In the genomic region with DNA sequence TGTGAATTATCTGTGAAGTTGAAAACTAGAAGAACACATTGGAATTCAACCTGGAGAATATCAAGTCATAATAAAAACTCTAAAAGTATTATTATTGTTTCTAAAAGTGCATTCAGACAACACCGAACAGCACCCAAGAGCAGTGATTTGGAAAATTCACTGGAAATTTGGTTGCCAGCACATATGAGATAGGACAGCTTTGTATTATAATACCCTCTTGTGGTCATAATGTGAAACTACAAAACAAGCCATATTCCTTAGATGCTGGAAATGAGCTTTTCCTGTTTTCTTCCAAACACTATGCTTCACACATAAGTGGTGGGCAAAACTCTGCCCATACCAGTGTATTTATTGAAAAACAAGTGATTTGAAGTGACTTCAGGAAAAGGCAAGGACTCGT, we compare ENCODE assay signal across 11 mouse cellular contexts. TPM values are rescaled to one million over a fixed set of nuclear protein-coding genes. Genes with fewer than 3 reads are reported as not detected.
A peak's percentile ranks its signal among the peaks of the same experiment; 100 is the strongest.
DNase-seq lines count a peak whose midpoint lies in the region; ATAC-seq and TF ChIP-seq lines count a peak whose summit lies in the region.
"Had no signal": no experiment of that assay in that cellular context is flagged by ENCODE, and none has a peak within 500 bp of the region (broad histone marks: within the 10 kb centered on the region; RNA-seq: fewer than 3 reads in every experiment).

No protein-coding gene starts in this region.

- H3K36me3 ChIP-seq in hindbrain, postnatal 0 days (ENCODE audit: insufficient read depth, low read length): no peaks in the 10 kb centered on the region
- H3K36me3 ChIP-seq in hindbrain, embryonic 13.5 days: no peaks in the 10 kb centered on the region
- H3K36me3 ChIP-seq in MEL (ENCODE audit: control insufficient read depth in 1 of 2, insufficient read depth in 2 of 2, low read length in 2 of 2): no peaks in the 10 kb centered on the region
- no peaks in the 10 kb centered on the region for H3K36me3 ChIP-seq in forebrain, embryonic 15.5 days
- H3K36me3 ChIP-seq: midbrain, embryonic 12.5 days had no signal

- H3K4me1 ChIP-seq in hindbrain, postnatal 0 days (ENCODE audit: insufficient read depth, low read length): no peaks in the 10 kb centered on the region
- no peaks in the 10 kb centered on the region for H3K4me1 ChIP-seq in hindbrain, embryonic 13.5 days (replicated peaks)
- no peaks in the 10 kb centered on the region for H3K4me1 ChIP-seq in MEL (ENCODE audit: control insufficient read depth in 1 of 2, insufficient read depth in 2 of 2, low read length in 2 of 2)
- no peaks in the 10 kb centered on the region for H3K4me1 ChIP-seq in forebrain, embryonic 15.5 days
- H3K4me1 ChIP-seq: midbrain, embryonic 12.5 days had no signal

- peak; percentile 73 for TF ChIP-seq CTCF in hindbrain, postnatal 0 days (IDR thresholded peaks at IDR 0.05; ENCODE audit: low read depth)
- TF ChIP-seq CTCF in MEL (IDR thresholded peaks at IDR 0.05 in 2 of 3, conservative IDR thresholded peaks at IDR 0.05 in 1 of 3; ENCODE audit: control insufficient read depth in 1 of 3, insufficient read depth in 1 of 3, low read depth in 2 of 3, low read length in 3 of 3, poor library complexity in 1 of 3, severe bottlenecking in 1 of 3): peak in 2 of 3 experiments; percentile 18 to 25; a peak in 2 of 6 replicates

- H3K27ac ChIP-seq in hindbrain, postnatal 0 days: no peak overlapping the region
- no peak overlapping the region for H3K27ac ChIP-seq in hindbrain, embryonic 13.5 days
- no peak overlapping the region for H3K27ac ChIP-seq in MEL (ENCODE audit: control insufficient read depth, low read depth, low read length)
- H3K27ac ChIP-seq in forebrain, embryonic 15.5 days (replicated peaks): no peak overlapping the region
- H3K27ac ChIP-seq: midbrain, embryonic 12.5 days had no signal

- H3K4me2 ChIP-seq in hindbrain, postnatal 0 days (ENCODE audit: low read depth, low read length): no peak overlapping the region
- H3K4me2 ChIP-seq in hindbrain, embryonic 13.5 days: no peak overlapping the region
- H3K4me2 ChIP-seq in forebrain, embryonic 15.5 days (replicated peaks): no peak overlapping the region
- H3K4me2 ChIP-seq: midbrain, embryonic 12.5 days had no signal

- peak; percentile 28 for TF ChIP-seq RAD21 in MEL (IDR thresholded peaks at IDR 0.05; ENCODE audit: low read depth, low read length)

- no peak overlapping the region for H3K4me3 ChIP-seq in hindbrain, postnatal 0 days (ENCODE audit: low read length)
- no peak overlapping the region for H3K4me3 ChIP-seq in hindbrain, embryonic 13.5 days
- no peak overlapping the region for H3K4me3 ChIP-seq in MEL (ENCODE audit: control insufficient read depth in 1 of 2, insufficient read depth in 1 of 2, low read depth in 2 of 2, low read length in 2 of 2)
- no peak overlapping the region for H3K4me3 ChIP-seq in forebrain, embryonic 15.5 days
- H3K4me3 ChIP-seq: midbrain, embryonic 12.5 days had no signal

- H3K27me3 ChIP-seq in hindbrain, postnatal 0 days (ENCODE audit: insufficient read depth, low read length): no peaks in the 10 kb centered on the region
- no peaks in the 10 kb centered on the region for H3K27me3 ChIP-seq in hindbrain, embryonic 13.5 days
- H3K27me3 ChIP-seq in MEL (ENCODE audit: control insufficient read depth in 1 of 2, insufficient read depth in 2 of 2, low read length in 2 of 2): no peaks in the 10 kb centered on the region
- no peaks in the 10 kb centered on the region for H3K27me3 ChIP-seq in forebrain, embryonic 15.5 days
- H3K27me3 ChIP-seq: midbrain, embryonic 12.5 days had no signal

- H3K9ac ChIP-seq in hindbrain, postnatal 0 days (replicated peaks; ENCODE audit: low read length): no peak overlapping the region
- H3K9ac ChIP-seq in hindbrain, embryonic 13.5 days: no peak overlapping the region
- no peak overlapping the region for H3K9ac ChIP-seq in MEL (ENCODE audit: control insufficient read depth, low read depth, low read length, poor library complexity, severe bottlenecking)
- H3K9ac ChIP-seq in forebrain, embryonic 15.5 days (replicated peaks): no peak overlapping the region
- H3K9ac ChIP-seq: midbrain, embryonic 12.5 days had no signal

- TF ChIP-seq EP300 in MEL (IDR thresholded peaks at IDR 0.05; ENCODE audit: low read depth in 1 of 2, low read length in 2 of 2): no peak

- DNase-seq in hindbrain, postnatal 0 days (ENCODE audit: low spot score): peak; percentile 82
- DNase-seq in 3T3-L1 (ENCODE audit: low read depth, low spot score) (peak; percentile 62), MEL (ENCODE audit: low read depth, low spot score) (peak; percentile 3)
- DNase-seq in ovary, postnatal 14 days (ENCODE audit: low spot score): no peak
- DNase-seq in kidney, adult 11 months: no peak
- DNase-seq in gastrocnemius, adult 18-20 months (ENCODE audit: low spot score): no peak
- DNase-seq: heart, postnatal 4 days had no signal

- no peaks in the 10 kb centered on the region for H3K9me3 ChIP-seq in hindbrain, postnatal 0 days (ENCODE audit: low read length)
- no peaks in the 10 kb centered on the region for H3K9me3 ChIP-seq in hindbrain, embryonic 13.5 days
- H3K9me3 ChIP-seq in MEL (replicated peaks; ENCODE audit: insufficient read depth, low read length): no peaks in the 10 kb centered on the region
- H3K9me3 ChIP-seq in forebrain, embryonic 15.5 days: no peaks in the 10 kb centered on the region
- H3K9me3 ChIP-seq: midbrain, embryonic 12.5 days had no signal

- peak; percentile 82 for ATAC-seq in hindbrain, postnatal 0 days
- ATAC-seq in hindbrain, embryonic 13.5 days (ENCODE audit: low FRiP score): no peak
- 0 out of 2 replicates have a peak, but pooled peaks have one; percentile 48 for ATAC-seq in forebrain, embryonic 15.5 days (replicated peaks)

- TF ChIP-seq POLR2A in MEL (IDR thresholded peaks at IDR 0.05; ENCODE audit: control insufficient read depth in 1 of 2, insufficient read depth in 1 of 2, low read depth in 1 of 2, low read length in 2 of 2, poor library complexity in 1 of 2): no peak

- 14% methylated on average over 2 of the region's 2 CpGs for WGBS in hindbrain, postnatal 0 days
- WGBS in hindbrain, embryonic 13.5 days: 42% methylated on average over 2 of the region's 2 CpGs
- 35% methylated on average over 2 of the region's 2 CpGs for WGBS in forebrain, embryonic 15.5 days

- H3K79me2 ChIP-seq in MEL (ENCODE audit: control insufficient read depth, insufficient read depth, low read length, poor library complexity): no peaks in the 10 kb centered on the region

TF ChIP-seq in MEL, 35 proteins besides CTCF, POLR2A, EP300 and RAD21:
- TF ChIP-seq MAX (IDR thresholded peaks at IDR 0.05; ENCODE audit: low read length) (no peak), SMC3 (IDR thresholded peaks at IDR 0.05; ENCODE audit: low read depth, low read length) (peak; percentile 18; the same call in 1 of the 2 replicates), TBP (IDR thresholded peaks at IDR 0.05; ENCODE audit: low read depth, low read length) (no peak), MYB (IDR thresholded peaks at IDR 0.05; ENCODE audit: low read depth, low read length) (no peak)

RNA-seq across cellular contexts. Expression of gene Cyp2j5, which starts 19.5 kb away (rescaled TPM):
- not detected in 2 replicates for total RNA-seq in hindbrain, postnatal 0 days (2014; rRNA removed)
- polyA plus RNA-seq in hindbrain, postnatal 0 days (2015; fragmentation: Nextera tagmentation; extraction: Ambion mirVana): not detected in 2 replicates
- polyA plus RNA-seq in hindbrain, embryonic 13.5 days (2015; fragmentation: Nextera tagmentation; extraction: Ambion mirVana): not detected in 2 replicates
- not detected in 2 replicates for total RNA-seq in MEL (2012; rRNA removed)
- not detected for polyA plus RNA-seq in MEL (2012; ENCODE audit: insufficient read depth in 1 of 2, insufficient read length in 2 of 2, low read depth in 1 of 2, low replicate concordance in 2 of 2, missing spikeins in 1 of 2)
- not detected in 2 replicates for polyA plus RNA-seq in forebrain, embryonic 15.5 days (2015; fragmentation: Nextera tagmentation; extraction: Ambion mirVana)
- total RNA-seq in gastrocnemius, adult 18-20 months (2021): under 1 TPM in 1 of 2 experiments, not detected in 1; 0.09 TPM
- total RNA-seq: heart, postnatal 4 days; left cerebral cortex, postnatal 36 days had no signal
- polyA plus RNA-seq: midbrain, embryonic 12.5 days had no signal

Comparison
In these comparisons a context has a peak if more than half of its experiments do, and no peak if none do; other contexts are left out.
1. DNase-seq: peak in hindbrain, postnatal 0 days (single experiment), 3T3-L1 (single experiment) and MEL (single experiment); none in ovary, postnatal 14 days (single experiment), kidney, adult 11 months (single experiment) and gastrocnemius, adult 18-20 months (single experiment).